Mouse (Mus musculus) granulocyte monocyte progenitor cell, adult 5-6 weeks (primary cell): ENCODE data around the gene Leo1. TPM values are rescaled to one million over a fixed set of nuclear protein-coding genes. Genes with fewer than 3 reads are reported as not detected.
A peak's percentile ranks its signal among the peaks of the same experiment; 100 is the strongest.

Experiments used
- ATAC-seq: replicated peaks from 2 replicates; pipeline ENCODE4 v1.8.0; 2016; ENCODE audit warnings: mild to moderate bottlenecking, moderate TSS enrichment, inconsistent platforms; ENCODE audit not compliant: poor library complexity, severe bottlenecking
- total RNA-seq, 2 experiments: library from RNA; stranded (forward) in 1 of 2; stranded (reverse) in 1 of 2; fragments of 200-712, 200-1000 nt in 1 of 2; fragments of >200 nt in 1 of 2; fragmentation: Nextera tagmentation in 1 of 2; gene quantifications; 2 replicates each; pipeline ENCODE4 v1.2.3; 2014 to 2017

Leo1 gene
- total RNA-seq, 2 experiments from 2014 or later = 24.2 to 38.9 TPM

GRCm38 (mm10) chr9:75463050-75463660 is 21.8 kb downstream of the Leo1 start:
- no peak for ATAC-seq

GRCm38 (mm10) chr9:75465856-75466255 is 24.5 kb downstream of the Leo1 start:
- ATAC-seq = no peak

GRCm38 (mm10) chr9:75466641-75467040 is 25.3 kb downstream of the Leo1 start:
- peak; percentile 36; the same call in 1 of the 2 replicates for ATAC-seq

- ATAC-seq = no peak
These were observed 26.3 kb downstream of the Leo1 start for GRCm38 (mm10) chr9:75467581-75467980.

GRCm38 (mm10) chr9:75468297-75468696 is 27.0 kb downstream of the Leo1 start:
- peak; percentile 96 for ATAC-seq

- peak; percentile 91 for ATAC-seq
These were observed 35.9 kb downstream of the Leo1 start for GRCm38 (mm10) chr9:75477212-75477611.

GRCm38 (mm10) chr9:75479106-75479725 is 37.9 kb downstream of the Leo1 start:
- ATAC-seq = peak; percentile 29

GRCm38 (mm10) chr9:75480536-75481075 is 39.3 kb downstream of the Leo1 start:
- ATAC-seq = 0 out of 2 replicates have a peak, but pooled peaks have one; percentile 9

GRCm38 (mm10) chr9:75485231-75485630 is 43.9 kb downstream of the Leo1 start:
- no peak for ATAC-seq

- ATAC-seq = peak; percentile 84
These were observed 46.9 kb downstream of the Leo1 start for GRCm38 (mm10) chr9:75488255-75488654.

GRCm38 (mm10) chr9:75494407-75495005 is 53.2 kb downstream of the Leo1 start:
- no peak for ATAC-seq

GRCm38 (mm10) chr9:75495945-75496344 is 54.6 kb downstream of the Leo1 start:
- no peak for ATAC-seq

- ATAC-seq = no peak
These were observed 57.2 kb downstream of the Leo1 start for GRCm38 (mm10) chr9:75498571-75498970.

GRCm38 (mm10) chr9:75504311-75504710 is 63.0 kb downstream of the Leo1 start:
- no peak for ATAC-seq

GRCm38 (mm10) chr9:75511236-75511939 is 70.1 kb downstream of the Leo1 start:
- no peak for ATAC-seq

- ATAC-seq = peak; percentile 77
These were observed 74.3 kb downstream of the Leo1 start for GRCm38 (mm10) chr9:75515464-75516113.
